Mouse (Mus musculus) frontal cortex, postnatal 14 days (tissue): Measurements from ENCODE around the gene Smad3.
A peak's percentile ranks its signal among the peaks of the same experiment; 100 is the strongest.

Source experiments
- DNase-seq, 2 experiments: peaks; one replicate each; pipeline ENCODE4 v3.0.0; 2022; ENCODE audit warnings: low spot score in 2 of 2

The Smad3 gene

DNA sequence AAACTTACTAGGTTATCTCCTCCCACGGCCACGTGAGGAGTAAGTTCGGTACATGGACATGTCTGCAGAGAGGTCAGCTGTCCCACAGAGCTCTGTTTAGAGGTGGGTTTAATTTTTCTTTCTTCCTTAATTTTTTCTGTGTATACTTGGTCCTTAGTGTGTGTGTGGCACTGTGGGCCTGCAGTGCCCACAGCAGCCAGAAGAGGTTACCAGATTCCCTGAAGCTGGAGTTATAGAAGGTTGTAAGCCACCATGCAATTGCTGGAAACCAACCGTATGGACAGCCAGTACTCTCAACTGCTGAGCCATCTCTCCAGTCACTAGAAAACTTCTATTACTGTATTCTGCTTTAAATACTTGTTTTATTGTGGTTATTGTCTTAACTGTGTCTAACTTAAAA is 125.7 kb downstream of the Smad3 start:
- DNase-seq = no peak

DNA sequence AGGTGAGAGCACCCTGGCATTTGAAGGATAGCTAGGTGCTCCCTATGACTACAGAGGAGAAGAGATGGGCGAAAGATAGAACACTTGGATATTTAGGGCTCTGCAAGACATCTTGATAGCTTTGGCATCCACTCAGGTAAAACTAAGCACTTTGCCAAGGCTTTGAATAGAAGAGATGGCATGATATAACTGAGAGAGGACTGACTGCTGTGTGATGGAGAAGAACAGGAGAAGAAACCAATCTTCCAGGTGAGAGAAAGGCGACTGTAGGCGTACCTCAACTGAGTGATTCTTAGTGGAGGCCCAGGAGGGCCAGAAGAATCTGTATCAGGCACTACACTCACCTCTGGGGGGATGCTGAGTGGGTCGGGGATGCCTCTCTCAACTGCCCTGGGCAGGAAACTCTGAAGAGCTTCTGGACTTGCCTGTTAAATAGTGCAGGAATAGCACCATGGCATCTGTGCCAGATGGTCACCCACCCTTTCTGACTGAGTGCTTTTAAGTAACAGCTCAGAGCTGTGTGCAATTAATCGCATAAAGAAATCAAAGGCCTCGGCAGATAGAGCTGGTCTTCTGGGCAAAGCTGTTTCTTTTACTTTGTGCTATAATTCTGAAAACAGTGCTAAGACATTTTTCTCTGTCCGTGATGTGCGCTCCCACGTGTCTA is 132.6 kb downstream of the Smad3 start:
- no peak for DNase-seq

DNA sequence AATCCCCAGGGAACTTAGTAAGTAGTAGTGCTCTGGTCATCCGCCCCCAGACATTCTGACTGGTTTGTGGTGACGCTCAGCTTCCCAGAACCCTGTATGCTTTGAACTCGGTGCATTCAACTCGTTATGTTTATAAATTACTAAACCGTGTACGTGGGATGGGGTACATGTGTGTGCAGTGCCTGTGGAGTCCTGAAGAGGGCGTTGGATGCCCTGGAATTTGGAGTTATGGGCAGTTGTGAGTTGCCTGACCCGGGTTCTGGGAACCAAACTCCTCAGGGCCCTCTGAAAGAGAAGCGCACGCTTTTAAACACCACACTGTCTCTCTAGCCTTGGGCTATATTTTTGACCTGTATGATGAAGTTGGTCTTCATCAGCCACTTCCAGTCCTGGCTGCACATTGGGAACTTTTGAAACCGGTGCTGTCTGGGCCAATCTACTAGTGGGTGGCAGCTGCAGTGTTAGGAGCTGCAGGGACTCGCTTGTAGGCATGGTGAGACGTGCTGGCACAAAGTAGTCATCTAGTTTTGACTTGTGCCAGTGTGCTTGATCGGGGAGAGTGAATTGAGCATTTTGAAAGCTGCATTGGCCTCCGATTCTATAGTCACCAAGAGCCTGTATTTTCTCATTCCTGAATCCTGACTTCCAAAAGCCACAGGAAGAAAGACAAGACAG is 133.8 kb downstream of the Smad3 start:
- DNase-seq = no peak

DNA sequence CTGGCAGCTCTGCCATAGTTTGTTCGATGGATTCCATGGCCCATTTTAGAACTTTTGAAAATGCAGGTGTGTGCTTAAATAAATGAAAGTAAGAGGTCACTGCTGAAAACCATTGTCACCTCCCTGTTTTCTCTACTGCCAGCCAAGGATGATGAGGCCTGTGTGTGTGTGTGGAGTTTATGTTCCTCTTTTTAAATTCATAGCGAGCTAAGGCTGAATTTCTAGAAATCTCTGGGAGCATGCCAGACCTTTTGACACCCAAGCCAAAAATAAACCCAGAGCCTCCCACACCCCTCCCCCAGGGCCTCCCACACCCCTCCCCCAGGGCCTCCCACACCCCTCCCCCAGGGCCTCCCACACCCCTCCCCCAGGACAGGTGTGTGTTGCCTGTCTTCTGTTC is 139.8 kb downstream of the Smad3 start:
- DNase-seq = no peak

DNA sequence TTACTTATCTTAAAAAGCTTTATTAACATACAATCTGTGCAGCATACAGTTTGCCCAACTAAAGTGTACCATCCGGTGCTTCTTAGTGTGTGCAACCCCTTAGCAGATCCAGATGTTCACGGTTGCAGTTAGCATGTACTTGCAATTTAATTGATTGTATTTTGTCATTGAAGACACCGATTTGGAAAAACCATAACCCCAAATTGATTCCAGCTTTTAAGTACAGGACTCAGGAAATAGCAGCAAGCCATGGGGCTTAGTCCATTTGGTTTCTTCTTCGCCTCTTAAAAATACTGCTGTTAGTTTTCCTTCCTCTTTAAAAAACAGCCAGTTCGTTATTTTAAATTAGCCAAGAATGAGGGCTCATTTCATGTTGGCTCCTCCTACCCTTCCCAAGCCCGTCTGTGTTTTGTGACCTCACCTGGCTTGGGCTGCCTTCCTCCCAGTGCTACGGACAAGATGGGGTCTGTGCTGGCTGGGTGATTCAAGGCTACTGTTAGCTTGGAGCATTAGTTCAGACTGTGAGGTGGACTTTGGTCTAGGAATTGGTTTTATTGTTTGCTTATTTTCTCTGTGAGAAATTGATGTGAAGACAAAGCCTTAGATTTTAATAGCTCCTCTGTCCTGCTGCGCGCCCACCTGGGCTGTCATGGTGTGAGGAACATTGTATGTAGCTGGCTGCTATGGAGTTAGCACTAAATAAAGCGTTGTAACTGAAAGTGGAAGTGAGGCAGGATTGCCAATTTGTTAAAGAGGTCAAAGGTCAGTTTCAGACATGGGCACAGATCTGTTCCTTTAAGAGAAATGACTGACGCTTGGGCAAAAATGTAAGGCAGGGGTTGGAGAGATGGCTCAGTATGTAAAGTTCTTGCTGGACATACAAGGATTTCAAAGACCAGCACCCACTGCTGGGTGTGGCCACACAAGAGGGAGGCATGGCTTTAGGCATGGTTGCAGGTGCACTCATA is 143.5 kb downstream of the Smad3 start:
- DNase-seq = no peak

- no peak for DNase-seq
Observed at GRCm38 (mm10) chr9:63613569-63613968, 144.2 kb downstream of the Smad3 start.

DNA sequence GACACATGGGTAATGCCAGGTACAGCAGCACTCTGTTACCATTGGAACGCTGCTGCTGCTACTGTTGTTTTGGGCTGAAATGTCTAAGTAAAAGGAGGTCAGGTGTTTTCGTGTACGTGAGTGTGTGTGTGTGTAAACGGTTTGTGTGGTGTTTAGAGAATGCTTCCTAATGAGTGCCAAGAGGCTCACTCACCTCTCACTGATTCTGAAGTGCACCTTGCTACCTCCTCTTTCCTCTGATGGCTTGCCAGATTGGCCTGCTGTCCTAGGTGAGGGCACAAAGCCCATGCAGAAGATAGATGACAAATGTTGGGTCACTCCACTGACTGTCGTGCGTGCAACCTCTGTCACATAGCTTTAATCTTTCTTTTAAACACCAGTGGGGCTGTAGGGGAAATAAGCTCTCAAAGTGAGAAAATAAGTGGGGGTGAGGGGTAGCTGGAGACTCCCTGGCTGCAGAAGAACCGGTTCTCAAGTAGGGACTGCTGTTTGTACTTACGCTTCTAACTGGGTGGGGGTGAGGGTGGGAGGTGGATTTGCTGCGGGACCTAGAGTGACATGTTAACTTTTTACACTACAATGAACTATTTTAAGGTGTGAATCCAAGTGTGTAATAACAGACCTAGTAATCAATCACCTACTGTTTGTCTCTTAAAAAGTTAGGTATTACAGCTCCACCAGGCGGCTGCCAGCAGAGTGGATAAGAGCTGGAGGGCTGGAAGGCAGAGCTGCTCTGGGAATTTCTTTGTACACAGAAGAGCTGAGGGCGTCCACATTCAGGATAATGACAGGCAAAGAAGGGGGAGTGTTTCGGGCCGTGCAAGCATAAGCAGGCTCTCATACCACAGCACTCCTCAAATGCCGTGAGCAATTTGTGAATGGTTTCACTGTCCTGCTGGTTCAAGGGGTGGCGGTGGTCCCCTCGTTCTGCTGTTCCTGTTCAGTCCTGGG is 145.0 kb downstream of the Smad3 start:
- no peak for DNase-seq

- no peak for DNase-seq
Observed at GRCm38 (mm10) chr9:63611967-63612366, 145.8 kb downstream of the Smad3 start.

DNA sequence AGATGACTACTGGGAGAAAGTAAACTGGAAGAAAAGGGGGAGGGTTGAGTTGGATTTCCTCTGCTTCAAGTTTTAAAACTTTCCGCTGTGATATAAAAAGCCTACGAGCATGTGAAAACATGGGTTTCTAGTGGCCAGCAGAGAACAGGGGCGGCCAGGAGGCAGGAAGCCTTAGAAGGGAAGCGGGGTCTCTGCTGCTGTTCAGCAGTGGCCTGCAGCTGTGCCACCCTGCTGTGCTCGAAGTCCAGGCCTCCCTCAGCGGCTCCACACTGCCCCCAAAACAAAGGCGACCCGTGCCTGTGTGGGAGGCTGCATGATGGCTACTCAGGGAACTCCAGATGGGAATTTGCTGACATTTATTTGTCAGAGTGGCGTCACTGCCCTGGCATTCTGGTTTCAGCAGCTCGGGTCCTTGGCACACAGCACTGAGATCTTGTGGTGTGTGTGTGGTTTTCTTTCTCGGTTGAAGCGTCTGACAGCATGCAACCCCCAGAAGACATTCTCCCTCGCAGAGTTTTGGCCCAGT is 146.9 kb downstream of the Smad3 start:
- DNase-seq = no peak

GRCm38 (mm10) chr9:63610231-63610630 is 147.6 kb downstream of the Smad3 start:
- DNase-seq = no peak

DNA sequence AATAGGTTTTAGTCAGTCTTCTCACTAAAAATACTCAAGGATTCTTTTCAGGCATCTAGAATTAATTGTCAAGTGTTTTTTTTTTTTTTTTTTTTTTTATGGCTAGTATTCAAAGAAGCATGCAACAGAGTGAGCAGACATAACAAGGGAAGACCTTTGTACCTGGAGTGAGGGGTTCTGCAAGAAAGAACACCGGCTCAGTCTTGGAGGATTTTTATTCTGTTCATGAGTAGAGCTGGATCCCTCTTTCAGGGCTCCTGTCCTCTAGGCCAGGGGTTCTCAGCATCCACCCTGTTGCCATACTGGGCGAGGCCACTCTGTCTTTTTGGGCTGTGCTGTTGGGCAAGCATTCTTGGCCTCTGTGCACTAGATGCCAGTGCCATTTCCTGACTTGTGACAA is 148.0 kb downstream of the Smad3 start:
- no peak for DNase-seq

DNA sequence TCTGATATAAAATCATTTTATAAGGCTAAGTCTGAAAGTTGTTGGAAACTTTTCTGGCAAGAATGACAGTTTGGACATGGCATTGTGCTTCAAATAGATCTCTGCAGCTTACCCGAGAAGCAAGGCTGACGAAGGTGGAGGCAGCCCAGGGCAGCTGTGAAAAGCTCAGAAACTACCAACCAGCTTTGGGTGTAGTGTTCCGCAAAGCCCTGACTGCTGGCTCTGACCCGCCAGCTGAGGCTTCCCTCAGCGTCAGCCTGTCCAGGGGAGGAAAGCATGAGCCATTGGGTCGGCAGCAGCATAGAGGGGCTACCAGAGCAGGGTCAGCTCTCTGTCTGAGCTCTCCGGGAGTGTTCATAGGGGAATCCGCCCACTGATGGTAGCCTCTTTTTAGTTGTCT is 148.5 kb downstream of the Smad3 start:
- no peak for DNase-seq

- DNase-seq = no peak
Observed at GRCm38 (mm10) chr9:63608006-63608405, 149.8 kb downstream of the Smad3 start.

GRCm38 (mm10) chr9:63606594-63606993 is 151.2 kb downstream of the Smad3 start:
- DNase-seq = no peak

DNA sequence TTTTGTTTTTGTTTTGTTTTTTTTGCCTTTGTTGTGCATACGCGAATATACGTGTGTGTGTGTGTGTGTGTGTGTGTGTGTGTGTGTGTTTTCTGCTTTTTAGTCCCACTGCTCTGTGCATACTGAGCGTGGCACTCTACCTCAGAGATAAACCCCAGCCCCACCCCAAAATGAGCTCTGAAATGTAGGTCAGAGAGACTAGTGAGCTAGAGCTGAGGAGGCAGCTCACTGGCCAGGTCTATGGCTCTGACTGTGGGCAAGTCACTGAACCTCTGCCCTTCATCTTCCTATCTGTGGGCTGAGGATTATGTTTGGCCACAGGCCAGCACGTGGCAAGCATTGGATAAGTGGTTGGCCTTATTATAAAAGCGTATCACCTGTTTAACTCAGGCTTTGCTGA is 153.9 kb downstream of the Smad3 start:
- no peak for DNase-seq

DNA sequence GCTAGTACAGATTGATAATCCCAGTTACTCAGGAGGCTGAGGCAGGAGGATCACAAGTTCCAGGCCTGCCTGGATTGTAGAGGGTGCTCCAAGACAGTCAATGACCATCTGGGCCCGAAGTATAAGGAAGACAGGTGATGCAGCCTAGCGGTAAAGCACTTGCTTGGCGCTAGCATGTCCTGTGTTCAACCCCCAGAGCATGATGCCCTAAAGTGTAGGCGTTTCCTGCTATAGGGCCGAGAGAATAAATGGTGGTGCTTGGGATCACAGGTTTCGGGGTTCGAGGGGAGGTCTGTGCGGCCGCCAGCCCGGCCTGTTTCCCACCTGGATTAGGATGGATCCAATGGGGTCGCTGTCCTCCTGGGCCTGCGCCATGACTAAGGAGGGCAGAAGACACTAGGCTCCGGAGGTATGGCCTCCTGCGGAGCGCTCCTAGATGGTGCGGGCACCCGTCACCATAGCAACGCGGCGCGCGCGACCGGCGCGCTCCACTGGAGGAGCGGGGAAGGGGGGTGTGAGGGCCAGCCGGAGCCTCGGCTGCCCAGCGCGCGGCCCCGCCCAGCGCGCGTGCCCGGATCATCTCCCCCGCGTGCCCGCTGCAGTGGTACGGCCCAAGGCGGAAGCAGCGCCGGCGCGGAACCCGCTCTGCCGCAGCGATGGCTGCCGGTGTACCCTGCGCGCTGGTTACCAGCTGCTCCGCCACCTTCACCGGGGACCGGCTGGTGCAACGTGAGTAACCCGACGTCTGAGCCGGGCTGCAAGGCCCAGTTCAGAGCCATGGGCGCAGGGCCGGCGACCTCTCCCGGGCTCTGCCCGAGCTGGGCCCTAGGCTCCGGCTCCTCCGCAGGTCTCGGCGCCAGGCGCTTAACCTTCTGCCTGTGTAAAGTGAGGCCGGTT is 155.5 kb downstream of the Smad3 start, which contains the start of the genes Iqch and Aagab:
TSS of gene Iqch (minus strand) at position 451 of the 897 bp plus-strand sequence.
TSS of gene Aagab (plus strand) at position 618 of the 897 bp plus-strand sequence.
- peak; percentile 93 to 95 for DNase-seq
